Mouse (Mus musculus) liver, adult (tissue): ENCODE results near the gene Clgn.

Source experiments
- GATA4 ChIP-seq: IDR thresholded peaks from 2 replicates; pipeline ENCODE4 v1.6.1; 2014; ENCODE audit warnings: mild to moderate bottlenecking, low read length; ENCODE audit not compliant: insufficient replicate concordance

The Clgn gene

GRCm38 (mm10) chr8:83406836-83407235 lies 17.2 kb downstream of the Clgn start:
- TF ChIP-seq GATA4, result no peak

- no peak for TF ChIP-seq GATA4
Measured at GRCm38 (mm10) chr8:83408496-83408895, 18.8 kb downstream of the Clgn start.

- no peak for TF ChIP-seq GATA4
Measured at GRCm38 (mm10) chr8:83416878-83417277, 27.2 kb downstream of the Clgn start.

DNA sequence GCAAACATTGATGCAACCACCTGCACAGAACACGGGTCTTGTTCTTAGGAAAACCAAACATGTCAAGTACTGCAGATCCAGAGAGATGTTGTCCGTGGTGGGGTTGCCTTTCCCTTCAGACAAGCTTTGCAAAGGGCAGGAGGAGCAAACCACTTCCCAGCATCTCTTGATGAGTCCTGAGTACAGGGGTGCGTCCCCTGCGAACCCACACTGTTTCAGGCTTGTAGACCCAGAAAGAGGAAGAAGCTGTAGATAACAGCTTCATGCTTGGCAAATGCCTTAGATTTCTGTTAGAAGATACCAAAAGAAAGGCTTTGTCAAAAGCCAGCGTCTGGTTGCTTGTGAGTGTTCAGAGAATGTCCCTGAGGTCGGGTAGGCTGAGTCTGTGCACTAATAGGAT lies 28.3 kb downstream of the Clgn start:
- TF ChIP-seq GATA4, result no peak

GRCm38 (mm10) chr8:83418805-83419516 lies 29.3 kb downstream of the Clgn start:
- TF ChIP-seq GATA4, result no peak

- TF ChIP-seq GATA4, result no peak
Measured at GRCm38 (mm10) chr8:83421354-83421753, 31.7 kb downstream of the Clgn start.

GRCm38 (mm10) chr8:83423032-83423825 lies 33.6 kb downstream of the Clgn start:
- TF ChIP-seq GATA4, result no peak

- no peak for TF ChIP-seq GATA4
Measured at GRCm38 (mm10) chr8:83425202-83425601, 35.5 kb downstream of the Clgn start.

DNA sequence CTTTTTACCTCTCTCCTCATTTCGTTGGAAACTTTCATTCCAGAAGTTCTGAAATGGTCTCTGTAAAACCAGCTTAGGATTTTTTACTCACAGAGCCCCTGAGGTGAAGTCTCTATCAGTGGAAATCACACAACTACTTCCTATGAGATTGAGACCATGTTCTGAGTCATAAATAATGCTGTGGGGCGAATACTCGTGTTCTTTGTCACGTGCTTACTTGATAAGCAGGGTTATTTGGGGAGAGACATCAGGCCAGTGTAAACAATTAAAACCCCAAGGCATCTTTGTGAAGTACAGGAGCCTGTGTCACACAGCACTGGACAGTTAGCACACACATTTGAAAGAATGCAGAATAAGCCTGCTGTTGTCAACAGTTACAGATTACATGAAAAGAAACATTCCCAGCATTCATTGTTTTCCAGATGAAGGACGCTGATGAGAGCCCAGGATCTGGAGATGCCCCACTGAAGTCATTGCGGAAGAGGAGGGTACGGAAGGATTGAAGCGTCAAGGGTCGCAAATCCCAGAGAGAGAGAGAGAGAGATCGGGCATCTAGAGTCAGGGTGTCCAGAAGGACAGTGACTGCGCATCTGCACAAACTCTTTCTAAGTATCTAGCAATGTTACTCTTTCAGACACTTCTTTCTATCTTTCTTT lies 36.6 kb downstream of the Clgn start:
- TF ChIP-seq GATA4, result no peak

- no peak for TF ChIP-seq GATA4
Measured at GRCm38 (mm10) chr8:83426949-83427348, 37.3 kb downstream of the Clgn start.

DNA sequence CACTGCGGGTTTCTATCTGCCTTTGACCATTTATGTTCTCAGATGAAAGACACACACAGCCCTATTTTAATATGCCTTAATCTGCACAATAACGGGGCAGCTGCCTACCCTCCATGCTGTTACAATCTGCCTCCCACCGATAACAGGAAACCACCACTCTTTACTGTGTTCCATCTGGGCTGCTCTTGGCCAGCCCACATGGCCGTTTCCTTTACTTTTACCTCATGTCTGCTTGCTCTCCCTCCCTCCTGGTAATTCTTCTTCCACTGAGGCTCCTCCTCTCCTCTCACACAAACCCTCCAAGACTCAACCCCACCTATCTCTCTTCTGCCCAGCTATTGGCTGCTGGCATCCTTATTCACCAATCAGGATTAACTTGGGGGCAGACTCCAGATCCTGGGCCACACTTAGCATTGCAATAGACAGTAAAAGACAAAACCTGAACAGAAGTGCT lies 39.4 kb downstream of the Clgn start:
- no peak for TF ChIP-seq GATA4

- TF ChIP-seq GATA4, result no peak
Measured at GRCm38 (mm10) chr8:83437077-83437476, 47.4 kb downstream of the Clgn start.

GRCm38 (mm10) chr8:83441656-83442242 lies 52.1 kb downstream of the Clgn start:
- no peak for TF ChIP-seq GATA4

DNA sequence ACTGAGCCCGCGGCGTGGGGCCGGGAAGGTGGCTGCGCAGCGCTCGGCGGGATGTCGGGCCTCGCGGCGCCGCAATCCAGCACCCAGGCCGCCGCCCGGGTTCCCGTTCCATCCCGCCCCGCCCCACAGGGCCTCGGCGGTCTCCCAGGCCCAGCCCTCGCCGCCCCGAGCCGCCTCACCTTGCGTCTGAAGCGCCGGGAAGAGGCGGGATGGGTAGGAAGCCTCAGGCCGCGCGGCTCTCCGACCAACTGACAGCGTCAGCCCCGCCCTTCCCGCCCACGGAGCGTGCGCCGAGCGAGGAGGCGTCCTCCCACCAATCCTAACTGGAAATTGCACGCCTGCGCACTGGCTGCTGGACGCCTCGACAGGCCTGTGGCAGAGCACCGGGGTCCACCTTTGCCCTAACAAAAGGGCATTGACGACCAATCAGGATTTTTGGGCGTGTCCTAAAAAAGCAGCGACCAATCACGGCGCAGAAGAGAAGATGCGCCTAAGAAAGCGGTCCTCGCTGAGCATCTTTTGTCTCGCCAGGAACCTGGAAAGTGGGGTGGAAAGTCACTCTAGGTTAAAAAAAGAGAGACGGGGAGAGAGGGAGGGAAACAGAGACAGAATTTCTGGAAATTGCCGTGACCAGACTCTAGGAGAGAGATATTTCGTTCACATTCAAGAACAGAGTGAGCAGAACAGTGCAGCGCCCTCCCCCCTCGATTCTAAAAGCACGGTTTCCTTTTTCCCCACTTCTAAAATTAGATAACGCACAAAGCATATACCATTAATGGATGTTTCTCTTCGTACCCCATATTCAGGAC lies 52.8 kb downstream of the Clgn start:
- TF ChIP-seq GATA4, result no peak

GRCm38 (mm10) chr8:83443052-83443400 lies 53.4 kb downstream of the Clgn start:
- TF ChIP-seq GATA4, result no peak
